Mouse (Mus musculus): ENCODE results near the gene Trpc4.
A peak's percentile ranks its signal among the peaks of the same experiment; 100 is the strongest.

Trpc4 gene

GRCm38 (mm10) chr3:54274651-54275050 is 118.8 kb downstream of the Trpc4 start:
- no peak for DNase-seq

- DNase-seq, result no peak
Observed at GRCm38 (mm10) chr3:54289731-54290130, 133.9 kb downstream of the Trpc4 start.

- no peak for DNase-seq
Observed at GRCm38 (mm10) chr3:54310604-54311003, 154.8 kb downstream of the Trpc4 start.

GRCm38 (mm10) chr3:54314055-54314454 is 158.2 kb downstream of the Trpc4 start:
- no peak for DNase-seq

- peak; percentile 73 for DNase-seq
Observed at GRCm38 (mm10) chr3:54352891-54353652, 197.2 kb downstream of the Trpc4 start.

- no peak for DNase-seq
Observed at GRCm38 (mm10) chr3:54357561-54357960, 201.7 kb downstream of the Trpc4 start.

GRCm38 (mm10) chr3:54358463-54359189 is 202.8 kb downstream of the Trpc4 start:
- DNase-seq, result no peak

- peak; percentile 5 for DNase-seq
Observed at GRCm38 (mm10) chr3:54360897-54361296, 205.1 kb downstream of the Trpc4 start, which contains the start of gene Postn. Postn (plus strand) TSS chr3:54361109.

GRCm38 (mm10) chr3:54361656-54362055 is 205.8 kb downstream of the Trpc4 start:
- DNase-seq, result no peak
